Mouse (Mus musculus) forebrain, embryonic 12.5 days (tissue): ENCODE measurements at regions not wholly inside any gene's neighbourhood (a gene's known extent, or its start where the extent isn't known, plus 50 kb on each side); places are given as distances from the start of the nearest gene placed in this dataset.
"Not testable (repeated sequence)": the region's sequence is repeated elsewhere in the genome, so short reads cannot be mapped to it uniquely, and the experiment has no call there.

Source experiments
- ATAC-seq: fragments of 200-750 bp; cut with Nextera tagmentation; 2 replicates; pipeline ENCODE4 v1.8.0; 2017; ENCODE audit warnings: moderate TSS enrichment; ENCODE audit not compliant: low FRiP score
- H3K27ac ChIP-seq: fragments of 300-500 bp; sonication (generic); 2 replicates; pipeline ENCODE4 v1.5.1; 2016; ENCODE audit warnings: mild to moderate bottlenecking
- H3K27me3 ChIP-seq: fragments of 300-500 bp; sonication (generic); 2 replicates; pipeline ENCODE4 v1.6.1; 2016; ENCODE audit warnings: mild to moderate bottlenecking
- H3K36me3 ChIP-seq: fragments of 300-500 bp; sonication (generic); replicated peaks from 2 replicates; pipeline ENCODE4 v1.6.1; 2016; ENCODE audit warnings: mild to moderate bottlenecking
- H3K4me1 ChIP-seq: fragments of 300-500 bp; sonication (generic); 2 replicates; pipeline ENCODE4 v1.6.1; 2016
- H3K4me2 ChIP-seq: fragments of 300-500 bp; sonication (generic); 2 replicates; pipeline ENCODE4 v1.6.1; 2016; ENCODE audit warnings: mild to moderate bottlenecking, moderate library complexity
- H3K4me3 ChIP-seq: fragments of 300-500 bp; sonication (generic); replicated peaks from 2 replicates; pipeline ENCODE4 v1.5.1; 2016; ENCODE audit warnings: mild to moderate bottlenecking
- H3K9ac ChIP-seq: fragments of 300-500 bp; sonication (generic); 2 replicates; pipeline ENCODE4 v1.6.1; 2016; ENCODE audit warnings: mild to moderate bottlenecking
- H3K9me3 ChIP-seq: fragments of 300-500 bp; sonication (generic); 2 replicates; pipeline ENCODE4 v1.6.1; 2016
- WGBS: fragments of 180-500 bp; shearing (Covaris S2); methylation state at CpG from one replicate; pipeline ENCODE4 v1.1.7; 2016; 5-methylcytosine and 5-hydroxymethylcytosine counted together

DNA sequence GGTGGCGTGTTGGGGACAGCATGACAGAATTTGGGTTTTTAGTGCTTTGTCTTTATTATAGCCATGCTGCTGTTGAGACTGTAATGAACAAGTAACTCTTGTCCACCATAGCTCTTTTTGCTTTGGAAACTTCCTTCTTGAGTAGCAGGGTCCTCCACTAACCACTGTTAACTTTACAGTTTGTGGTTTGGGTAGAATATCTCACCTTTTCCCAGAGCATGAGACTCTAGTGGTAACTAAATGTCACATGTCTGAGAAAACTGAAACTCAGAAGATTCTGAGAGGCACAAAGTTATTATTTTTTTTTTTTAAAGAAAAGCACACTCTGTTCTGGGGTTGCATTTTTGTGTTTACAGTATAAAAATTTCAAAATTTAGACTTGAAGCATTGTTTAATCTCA is 897.7 kb downstream of the Car8 start:
- Histone ChIP-seq H3K9ac (no peak overlapping the region), H3K4me3 (no peak overlapping the region), H3K27me3 (no peaks in the 10 kb centered on the region), H3K4me1 (no peaks in the 10 kb centered on the region), H3K4me2 (no peak overlapping the region), H3K27ac (no peak overlapping the region), H3K36me3 (no peaks in the 10 kb centered on the region), H3K9me3 (no peaks in the 10 kb centered on the region)
- no peak for ATAC-seq
- WGBS: 88% methylated on average over 1 of the region's 1 CpGs

DNA sequence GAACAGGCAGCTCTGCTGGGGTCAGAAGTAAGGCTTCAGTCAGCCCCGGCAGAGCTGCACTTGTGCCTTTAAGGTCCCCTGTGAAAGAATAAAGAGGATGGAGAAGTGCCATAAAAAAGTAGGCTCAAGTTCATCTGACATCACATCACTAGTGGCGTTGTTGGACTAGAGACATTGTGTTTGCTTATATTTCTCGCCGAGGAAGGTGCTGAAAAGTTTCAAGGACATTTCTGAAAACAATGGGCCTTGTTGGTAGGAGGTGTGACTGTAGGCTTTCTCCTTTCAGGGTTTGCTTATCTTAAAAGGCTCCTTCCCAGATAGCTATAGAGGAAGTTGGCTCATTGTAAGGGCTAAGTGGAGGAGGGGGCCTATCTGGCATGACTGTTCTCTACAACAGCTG is 924.6 kb downstream of the Car8 start:
- no peak for ATAC-seq
- H3K4me3 ChIP-seq: no peak overlapping the region
- H3K27ac ChIP-seq: no peak overlapping the region
- no peaks in the 10 kb centered on the region for H3K4me1 ChIP-seq
- H3K36me3 ChIP-seq: no peaks in the 10 kb centered on the region
- H3K9ac ChIP-seq: no peak overlapping the region
- H3K9me3 ChIP-seq: no peaks in the 10 kb centered on the region
- no peak overlapping the region for H3K4me2 ChIP-seq
- 79% methylated on average over 4 of the region's 4 CpGs for WGBS
- H3K27me3 ChIP-seq: no peaks in the 10 kb centered on the region

DNA sequence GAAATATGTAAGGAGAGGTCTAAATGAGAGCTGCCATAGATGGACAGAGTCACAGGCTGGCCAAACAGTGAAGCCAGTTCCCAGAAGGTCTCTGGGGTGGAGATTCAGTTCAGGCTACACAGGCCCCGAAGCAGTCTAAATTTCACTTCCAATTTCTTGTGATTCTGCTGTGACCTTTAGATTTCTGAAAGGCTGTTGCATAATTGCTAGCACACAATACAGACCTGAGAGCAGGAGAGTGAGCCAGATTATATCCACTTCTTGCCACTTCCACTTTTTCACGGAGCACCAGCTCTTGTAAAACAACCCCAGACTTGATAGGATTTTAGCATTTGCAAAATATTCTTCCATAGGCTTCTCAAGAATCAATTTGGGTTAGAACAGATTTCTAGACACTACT is 925.6 kb downstream of the Car8 start:
- H3K27ac ChIP-seq: no peak overlapping the region
- 78% methylated on average over 2 of the region's 2 CpGs for WGBS

DNA sequence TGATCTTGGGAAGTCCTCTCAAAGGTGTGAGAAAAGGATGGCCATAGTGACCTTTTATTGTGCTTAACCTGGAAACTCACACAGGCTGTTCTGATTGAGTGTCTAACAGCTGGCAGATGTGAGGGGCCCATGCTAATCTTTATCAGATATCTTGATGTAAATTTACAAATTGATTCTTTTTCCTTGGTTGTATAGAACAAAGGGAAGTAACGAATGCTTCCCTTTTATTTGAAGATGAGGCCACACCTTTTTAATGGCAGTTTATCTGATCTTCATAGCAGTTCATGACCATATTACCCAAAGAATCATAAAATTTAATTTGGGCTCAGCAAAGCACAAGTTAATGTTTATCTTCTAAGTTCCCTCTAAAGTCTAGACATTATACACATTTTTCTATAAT is 926.7 kb downstream of the Car8 start:
- ATAC-seq: no peak
- Histone ChIP-seq H3K36me3 (no peaks in the 10 kb centered on the region), H3K27me3 (no peaks in the 10 kb centered on the region), H3K9me3 (no peaks in the 10 kb centered on the region), H3K4me3 (no peak overlapping the region), H3K4me1 (no peaks in the 10 kb centered on the region), H3K9ac (no peak overlapping the region), H3K27ac (no peak overlapping the region), H3K4me2 (no peak overlapping the region)
- WGBS: 83% methylated on average over 1 of the region's 1 CpGs

More for the DNA sequence above, 925.6 kb downstream of the Car8 start:
- Histone ChIP-seq H3K4me1 (no peaks in the 10 kb centered on the region), H3K27me3 (no peaks in the 10 kb centered on the region), H3K4me3 (no peak overlapping the region), H3K9me3 (no peaks in the 10 kb centered on the region), H3K4me2 (no peak overlapping the region), H3K36me3 (no peaks in the 10 kb centered on the region), H3K9ac (no peak overlapping the region)
- ATAC-seq: no peak

DNA sequence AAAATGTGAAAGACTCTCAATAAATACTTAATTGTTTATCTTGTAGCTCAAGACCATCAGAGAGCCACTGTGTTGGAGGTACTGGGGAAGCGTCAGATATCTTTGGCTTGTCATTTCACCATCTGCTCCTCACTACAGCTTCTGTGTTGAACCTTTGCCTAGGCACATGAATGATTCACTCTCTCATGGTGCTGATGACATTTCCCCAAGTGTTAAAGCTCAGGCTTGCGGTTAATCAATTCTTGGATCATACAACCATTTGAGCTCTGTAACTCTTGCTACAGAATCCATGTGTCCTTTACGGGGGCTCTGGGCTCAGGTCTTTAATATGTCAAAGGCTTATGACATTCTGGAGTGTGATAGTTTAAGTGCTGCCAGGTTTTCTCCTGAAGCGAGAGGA is 969.8 kb downstream of the Car8 start:
- Histone ChIP-seq H3K27ac (no peak overlapping the region), H3K36me3 (no peaks in the 10 kb centered on the region), H3K9ac (no peak overlapping the region), H3K4me3 (no peak overlapping the region), H3K9me3 (no peaks in the 10 kb centered on the region), H3K4me1 (no peaks in the 10 kb centered on the region), H3K27me3 (no peaks in the 10 kb centered on the region), H3K4me2 (no peak overlapping the region)
- no peak for ATAC-seq
- 89% methylated on average over 4 of the region's 4 CpGs for WGBS

DNA sequence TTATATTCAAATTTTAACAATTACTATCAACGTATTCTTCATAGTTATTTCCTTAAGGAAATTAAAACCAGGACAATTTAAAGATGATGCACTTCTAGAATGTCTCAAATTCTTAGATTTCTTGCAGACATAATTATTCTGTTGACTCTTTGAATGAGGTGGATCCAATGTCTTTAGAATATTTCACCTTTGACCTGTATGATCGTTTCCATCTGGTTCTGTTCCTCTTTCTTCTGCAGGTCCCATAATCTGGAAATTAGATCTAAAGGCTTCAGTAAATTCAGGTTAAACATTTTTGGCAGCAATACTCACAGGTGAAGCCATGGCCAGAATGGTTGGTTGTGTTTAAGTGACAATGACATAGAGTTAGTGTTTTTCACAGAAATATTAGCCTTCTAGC is 982.4 kb downstream of the Car8 start:
- Histone ChIP-seq H3K4me2 (no peak overlapping the region), H3K36me3 (no peaks in the 10 kb centered on the region), H3K27ac (no peak overlapping the region), H3K9ac (no peak overlapping the region), H3K27me3 (no peaks in the 10 kb centered on the region), H3K4me1 (no peaks in the 10 kb centered on the region), H3K4me3 (no peak overlapping the region), H3K9me3 (no peaks in the 10 kb centered on the region)
- 83% methylated on average over 2 of the region's 2 CpGs for WGBS
- ATAC-seq: no peak

DNA sequence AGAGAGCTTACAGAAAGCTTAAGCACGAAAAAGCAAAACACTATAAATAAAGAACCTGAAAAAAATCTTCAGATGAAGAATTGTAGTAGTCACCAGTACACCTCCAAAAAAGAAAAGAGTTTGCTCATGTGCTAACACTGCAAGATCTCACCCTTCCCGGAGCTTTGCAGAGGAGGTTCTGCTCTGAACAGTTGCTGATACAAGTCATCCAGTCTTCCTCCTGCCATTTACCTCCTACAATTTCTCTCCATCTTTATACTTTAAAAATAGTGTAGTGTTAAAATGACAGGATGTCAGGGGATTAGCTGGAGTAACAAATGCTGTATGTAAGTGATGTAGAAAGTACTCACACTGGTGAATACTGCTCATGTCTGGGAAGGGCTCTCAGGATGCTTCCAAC is 985.2 kb downstream of the Car8 start:
- H3K4me2 ChIP-seq: no peak overlapping the region
- H3K36me3 ChIP-seq: no peaks in the 10 kb centered on the region
- no peaks in the 10 kb centered on the region for H3K4me1 ChIP-seq
- H3K4me3 ChIP-seq: no peak overlapping the region
- WGBS: 93% methylated on average over 2 of the region's 2 CpGs
- no peak overlapping the region for H3K27ac ChIP-seq
- ATAC-seq: no peak
- no peaks in the 10 kb centered on the region for H3K27me3 ChIP-seq
- no peak overlapping the region for H3K9ac ChIP-seq
- no peaks in the 10 kb centered on the region for H3K9me3 ChIP-seq

DNA sequence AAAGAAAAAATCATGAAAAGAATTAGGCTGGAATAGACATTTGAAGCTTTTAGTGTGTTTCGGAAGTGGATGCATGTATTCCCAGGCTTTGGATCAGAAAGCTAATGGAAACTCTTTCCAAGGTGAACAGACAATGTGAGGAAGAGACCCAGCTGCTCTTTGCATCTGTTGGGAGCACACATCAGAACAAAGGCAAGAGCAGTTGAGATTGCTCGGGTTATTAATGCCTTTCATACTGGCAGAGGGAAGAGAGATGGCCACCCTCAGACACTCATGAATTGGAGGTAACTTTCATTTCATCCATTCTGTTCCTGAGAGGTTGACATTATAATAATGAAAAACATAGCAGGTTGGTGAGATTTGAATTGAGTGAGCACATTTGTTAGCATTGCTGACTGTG is 987.2 kb downstream of the Car8 start:
- 72% methylated on average over 2 of the region's 2 CpGs for WGBS
- no peaks in the 10 kb centered on the region for H3K36me3 ChIP-seq
- 0 out of 2 replicates have a peak, but pooled peaks cover 3% of the 10 kb centered on the region for H3K4me1 ChIP-seq
- ATAC-seq: no peak
- no peak overlapping the region for H3K9ac ChIP-seq
- H3K27ac ChIP-seq: no peak overlapping the region
- no peaks in the 10 kb centered on the region for H3K27me3 ChIP-seq
- H3K4me3 ChIP-seq: no peak overlapping the region
- no peak overlapping the region for H3K4me2 ChIP-seq
- no peaks in the 10 kb centered on the region for H3K9me3 ChIP-seq

DNA sequence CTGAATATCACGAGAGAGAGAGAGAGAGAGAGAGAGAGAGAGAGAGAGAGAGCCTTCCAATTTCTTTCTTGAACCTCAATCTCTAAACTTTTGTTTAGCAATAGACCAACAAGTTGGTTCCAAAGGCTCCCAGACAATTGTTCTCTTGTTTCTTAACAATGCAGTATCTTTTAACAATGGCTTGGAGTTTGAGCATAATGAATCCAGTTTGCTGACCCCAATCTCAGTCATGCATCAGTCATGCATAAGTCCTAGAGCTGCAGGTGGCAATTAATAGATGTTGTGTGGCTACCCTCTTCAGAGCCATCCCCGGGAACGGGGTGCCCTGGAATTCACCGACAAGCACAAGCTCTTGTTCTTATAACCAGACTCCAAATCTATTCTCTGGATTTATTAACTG is 991.0 kb downstream of the Car8 start:
- no peak for ATAC-seq
- Histone ChIP-seq H3K4me2 (no peak overlapping the region), H3K36me3 (no peaks in the 10 kb centered on the region), H3K9me3 (no peaks in the 10 kb centered on the region), H3K27ac (no peak overlapping the region), H3K27me3 (no peaks in the 10 kb centered on the region), H3K9ac (no peak overlapping the region), H3K4me3 (no peak overlapping the region), H3K4me1 (0 out of 2 replicates have a peak, but pooled peaks cover 3% of the 10 kb centered on the region)
- WGBS: 43% methylated on average over 4 of the region's 4 CpGs

DNA sequence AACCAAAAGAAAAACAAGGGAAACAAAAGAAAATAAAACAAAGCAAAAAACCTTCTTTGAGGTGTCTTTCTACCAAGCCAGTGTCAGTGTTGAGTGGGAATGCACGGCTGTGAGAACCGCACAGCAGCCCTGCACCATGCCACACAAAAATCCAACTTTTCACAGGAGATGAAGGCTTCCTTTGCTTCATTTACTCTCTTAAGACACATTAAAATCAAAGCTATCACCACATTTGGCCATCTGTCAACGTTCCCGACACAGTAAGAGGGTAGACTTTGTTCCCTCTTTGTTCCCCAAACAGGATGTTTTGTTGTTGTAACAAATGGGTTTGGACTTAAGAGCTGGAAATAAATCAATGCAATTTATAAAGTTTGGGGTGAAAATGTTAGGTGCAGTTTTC is 991.6 kb downstream of the Car8 start:
- Histone ChIP-seq H3K36me3 (no peaks in the 10 kb centered on the region), H3K9me3 (no peaks in the 10 kb centered on the region), H3K4me3 (no peak overlapping the region), H3K9ac (no peak overlapping the region), H3K4me2 (no peak overlapping the region), H3K4me1 (0 out of 2 replicates have a peak, but pooled peaks cover 3% of the 10 kb centered on the region), H3K27me3 (no peaks in the 10 kb centered on the region), H3K27ac (no peak overlapping the region)
- peak; percentile 41; the same call in 1 of the 2 replicates for ATAC-seq
- WGBS: 17% methylated on average over 4 of the region's 4 CpGs

DNA sequence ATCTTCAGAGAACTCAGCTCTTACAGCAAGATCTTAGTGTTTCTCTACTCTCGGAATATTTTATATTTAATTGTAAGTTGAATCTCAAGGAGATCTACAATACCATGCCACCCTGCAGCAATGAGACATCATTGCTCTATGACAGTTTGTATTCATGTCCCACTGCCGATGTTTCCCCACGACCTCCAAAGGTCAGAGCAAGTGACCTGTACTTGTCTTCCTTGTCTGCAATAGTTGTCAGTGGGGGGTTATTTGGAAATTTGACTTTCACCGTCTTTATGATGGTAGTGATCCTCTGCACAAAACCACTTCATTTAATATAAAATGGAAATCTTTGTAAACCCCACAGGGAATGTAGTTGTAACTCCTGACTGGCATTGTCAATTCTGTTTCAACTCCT is 992.0 kb downstream of the Car8 start:
- Histone ChIP-seq H3K4me2 (no peak overlapping the region), H3K9ac (no peak overlapping the region), H3K4me3 (no peak overlapping the region), H3K36me3 (no peaks in the 10 kb centered on the region), H3K9me3 (no peaks in the 10 kb centered on the region), H3K27ac (no peak overlapping the region), H3K27me3 (no peaks in the 10 kb centered on the region), H3K4me1 (0 out of 2 replicates have a peak, but pooled peaks cover 3% of the 10 kb centered on the region)
- 48% methylated on average over 4 of the region's 4 CpGs for WGBS
- ATAC-seq: no peak

DNA sequence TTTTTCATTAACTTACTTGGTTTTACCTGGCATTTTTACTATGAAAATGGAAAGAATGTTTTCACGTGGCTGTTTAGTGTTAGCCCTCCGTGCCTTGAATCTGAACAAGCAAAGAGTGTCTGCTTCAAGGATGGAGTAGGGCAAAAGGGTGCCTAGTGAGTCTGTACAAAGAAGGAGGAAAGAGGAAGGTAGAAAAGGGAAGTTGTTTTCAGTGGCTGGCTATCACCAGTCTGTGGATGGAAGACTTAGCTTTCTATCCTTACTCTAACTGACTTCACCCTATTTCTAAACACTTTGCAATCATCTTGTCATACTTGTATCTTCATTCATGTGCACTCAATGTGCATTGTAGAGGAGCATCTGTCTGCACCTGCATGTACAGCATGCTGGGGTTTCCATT is 993.2 kb downstream of the Car8 start:
- Histone ChIP-seq H3K9ac (no peak overlapping the region), H3K4me2 (no peak overlapping the region), H3K9me3 (no peaks in the 10 kb centered on the region), H3K4me1 (0 out of 2 replicates have a peak, but pooled peaks cover 3% of the 10 kb centered on the region), H3K4me3 (no peak overlapping the region), H3K27me3 (no peaks in the 10 kb centered on the region), H3K36me3 (no peaks in the 10 kb centered on the region), H3K27ac (no peak overlapping the region)
- ATAC-seq: no peak
- WGBS: 98% methylated on average over 2 of the region's 2 CpGs

DNA sequence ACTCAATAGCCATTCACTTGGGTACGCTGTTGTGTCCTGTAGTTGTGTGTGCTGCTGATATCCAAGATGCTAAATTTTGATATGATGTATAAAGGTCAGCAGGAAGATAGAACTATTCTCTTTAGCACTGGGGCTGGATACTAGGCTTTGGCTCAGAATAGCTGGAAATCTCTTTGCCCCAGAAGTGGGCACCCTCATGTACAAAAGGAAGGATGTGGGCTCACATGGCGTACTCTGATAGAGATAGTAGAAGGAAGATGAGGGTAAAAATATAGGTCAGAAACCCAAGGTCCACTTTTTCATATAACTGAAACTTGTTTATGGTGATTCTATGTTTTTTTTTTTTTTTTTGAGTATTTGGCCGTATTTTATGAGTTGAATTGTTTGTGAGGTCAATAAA is 1001.0 kb downstream of the Car8 start:
- no peak overlapping the region for H3K4me2 ChIP-seq
- 95% methylated on average over 3 of the region's 3 CpGs for WGBS
- no peaks in the 10 kb centered on the region for H3K36me3 ChIP-seq
- no peaks in the 10 kb centered on the region for H3K4me1 ChIP-seq
- H3K27ac ChIP-seq: no peak overlapping the region
- H3K4me3 ChIP-seq: no peak overlapping the region
- no peak for ATAC-seq
- H3K27me3 ChIP-seq: no peaks in the 10 kb centered on the region
- peaks cover 36% of the 10 kb centered on the region for H3K9me3 ChIP-seq
- no peak overlapping the region for H3K9ac ChIP-seq

DNA sequence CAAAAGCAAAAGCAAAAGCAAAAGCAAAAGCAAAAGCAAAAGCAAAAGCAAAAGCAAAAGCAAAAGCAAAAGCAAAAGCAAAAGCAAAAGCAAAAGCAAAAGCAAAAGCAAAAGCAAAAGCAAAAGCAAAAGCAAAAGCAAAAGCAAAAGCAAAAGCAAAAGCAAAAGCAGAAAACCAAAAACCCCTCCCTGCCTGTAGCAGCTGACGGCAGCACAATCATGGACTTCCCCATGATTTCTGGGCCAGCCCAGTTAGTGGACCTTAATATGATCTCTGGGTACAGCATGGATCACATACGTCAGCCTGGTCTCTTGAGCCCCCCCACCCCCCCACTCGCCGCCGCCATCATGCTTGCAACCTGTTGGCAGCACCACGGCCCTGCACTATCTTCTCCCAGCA is 1004.3 kb downstream of the Car8 start:
- not testable (repeated sequence) for H3K27ac ChIP-seq, H3K27me3 ChIP-seq, H3K9ac ChIP-seq, H3K36me3 ChIP-seq, H3K4me1 ChIP-seq, H3K4me3 ChIP-seq, ATAC-seq, H3K4me2 ChIP-seq
- 92% methylated on average over 6 of the region's 6 CpGs for WGBS
- H3K9me3 ChIP-seq: peaks cover 47% of the 10 kb centered on the region
